Mouse (Mus musculus) Patski (cell line): ENCODE results near the gene Sox2. TPM values are rescaled to one million over a fixed set of nuclear protein-coding genes. Genes with fewer than 3 reads are reported as not detected.

Source experiments
- ATAC-seq: fragments of 100-300 bp; one replicate; pipeline ENCODE4 v1.8.0; 2021
- CTCF ChIA-PET: fragments of 350-600 bp; sonication (Branson Sonifier 250); formaldehyde crosslinking; loops from one replicate; lab custom pipeline; 2022; ENCODE audit warnings: inconsistent platforms; lab: Charles Lee
- POLR2A ChIA-PET: fragments of 350-600 bp; sonication (Branson Sonifier 250); formaldehyde crosslinking; loops from one replicate; lab custom pipeline; 2022; ENCODE audit warnings: antibody characterized with exemption, inconsistent platforms; lab: Charles Lee
- DNase-seq: peaks from one replicate; pipeline ENCODE4 v3.0.0-alpha.2; 2011; ENCODE audit warnings: low read depth, low spot score
- H3K27me3 ChIP-seq: fragments of 371-371 bp; one replicate; pipeline ENCODE4 v1.5.1; 2021
- CTCF ChIP-seq: fragments of 100-300 bp; IDR thresholded peaks from one replicate; pipeline ENCODE4 v1.5.1; 2021
- in situ Hi-C: fragments of 300-500 bp; cut with MboI; formaldehyde crosslinking; loops from 3 replicates; pipeline ENCODE4 v1.11.1; 2018; ENCODE audit warnings: low pct_unique_long_range_greater_than_20kb, mixed read lengths
- polyA plus RNA-seq: library from polyadenylated mRNA; unstranded; gene quantifications from one replicate; pipeline ENCODE4 v1.2.3, GENCODE M21; 2021

Gene Sox2
- polyA plus RNA-seq, 1 experiment from 2014 or later: 0.17 TPM

DNA sequence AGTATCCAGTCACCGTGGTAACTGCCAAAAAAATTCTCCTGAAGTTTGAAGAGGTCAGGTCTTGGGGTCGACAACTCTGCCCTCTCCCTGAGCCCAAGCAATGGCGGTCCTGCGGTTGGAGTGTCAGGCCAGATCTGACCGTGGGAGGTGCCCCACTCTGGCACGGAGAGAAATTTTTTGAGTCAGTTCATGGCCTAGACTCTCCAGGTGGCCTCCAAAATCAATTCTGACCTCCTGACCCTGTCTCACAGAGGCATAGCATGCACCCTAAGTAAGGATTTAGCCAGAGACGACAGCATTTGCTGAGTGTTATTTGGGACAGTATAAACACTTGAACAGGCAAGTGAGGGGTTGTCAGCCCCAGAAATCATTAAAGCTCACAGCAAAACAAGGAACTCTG is 28.6 kb downstream of the Sox2 start:
- no peak for DNase-seq
- ChIA-PET CTCF (no interaction called here), POLR2A (no interaction called here)
- H3K27me3 ChIP-seq: peaks cover 31% of the 10 kb centered on the region
- ATAC-seq: no peak
- TF ChIP-seq CTCF: no peak
- in situ Hi-C loops: no loop called here

DNA sequence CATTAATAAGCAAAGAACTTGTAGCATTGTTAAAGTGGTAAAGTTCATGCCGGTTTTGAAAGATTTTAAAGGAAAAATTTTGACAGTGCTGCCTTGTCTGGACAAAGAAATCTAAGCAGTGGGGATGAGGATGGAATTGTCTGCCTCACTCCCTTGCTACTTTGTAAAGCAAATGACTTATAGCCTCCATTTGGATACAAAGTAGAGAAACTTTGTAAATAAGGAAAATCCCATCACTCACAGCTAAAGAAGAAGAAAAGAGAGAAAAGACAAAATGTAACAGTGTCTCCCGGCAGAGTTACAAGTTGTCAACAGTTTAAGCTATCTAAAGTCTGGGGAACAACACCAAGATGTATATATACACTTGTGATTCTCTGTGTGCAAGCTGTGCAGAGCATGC is 29.2 kb downstream of the Sox2 start:
- DNase-seq (no peak), ATAC-seq (no peak)
- in situ Hi-C loops: no loop called here
- ChIA-PET POLR2A (no interaction called here), CTCF (no interaction called here)
- TF ChIP-seq CTCF: no peak
- peaks cover 28% of the 10 kb centered on the region for H3K27me3 ChIP-seq

DNA sequence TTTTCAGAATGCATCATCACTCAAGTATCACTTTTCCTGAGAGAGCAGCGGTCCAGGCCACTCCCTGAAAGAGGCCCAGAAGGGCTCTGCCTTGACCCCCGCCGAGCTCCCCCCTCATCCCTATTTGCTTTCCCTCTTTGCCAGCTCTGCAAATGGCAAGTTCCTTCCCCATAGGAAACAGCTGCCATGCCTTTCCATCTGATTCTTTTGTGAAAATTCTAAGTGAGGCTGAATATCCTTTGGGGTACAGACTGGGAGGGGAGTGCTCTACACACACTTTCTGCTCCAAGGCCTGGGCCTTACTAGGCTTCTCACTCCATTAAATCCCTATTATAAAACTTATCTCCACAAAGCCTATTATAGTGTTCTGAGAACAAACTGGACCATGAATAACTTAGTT is 29.7 kb downstream of the Sox2 start:
- ATAC-seq: no peak
- ChIA-PET POLR2A (no interaction called here), CTCF (no interaction called here)
- peaks cover 28% of the 10 kb centered on the region for H3K27me3 ChIP-seq
- no peak for DNase-seq
- in situ Hi-C loops: no loop called here
- TF ChIP-seq CTCF: no peak

DNA sequence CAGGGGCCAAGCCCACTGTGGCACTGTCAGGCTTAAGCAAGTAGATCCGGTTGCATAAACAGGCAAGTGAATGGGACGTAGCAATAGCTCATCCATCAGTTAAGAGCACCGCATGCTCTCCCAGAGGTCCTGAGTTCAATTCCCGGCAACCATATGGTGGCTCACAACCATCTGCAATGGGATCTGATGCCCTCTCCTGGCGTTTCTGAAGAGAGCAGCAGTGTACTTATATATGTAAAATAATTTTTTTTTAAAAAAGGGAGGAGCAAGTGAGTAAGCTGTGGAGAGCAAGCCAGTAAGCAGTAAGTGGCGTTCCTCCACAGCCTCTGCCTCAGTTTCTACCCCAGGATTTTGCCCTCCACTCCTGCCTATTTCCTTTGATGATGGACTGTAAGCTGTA is 37.9 kb downstream of the Sox2 start:
- ChIA-PET CTCF (interaction anchor here (0.9 kb wide), 1 partner anchor 42 kb away, joined by 4 read pairs; no protein-coding TSS in a partner anchor), POLR2A (no interaction called here)
- no peak for TF ChIP-seq CTCF
- ATAC-seq: no peak
- H3K27me3 ChIP-seq: peaks cover under 1% of the 10 kb centered on the region
- DNase-seq: no peak
- in situ Hi-C loops: no loop called here

DNA sequence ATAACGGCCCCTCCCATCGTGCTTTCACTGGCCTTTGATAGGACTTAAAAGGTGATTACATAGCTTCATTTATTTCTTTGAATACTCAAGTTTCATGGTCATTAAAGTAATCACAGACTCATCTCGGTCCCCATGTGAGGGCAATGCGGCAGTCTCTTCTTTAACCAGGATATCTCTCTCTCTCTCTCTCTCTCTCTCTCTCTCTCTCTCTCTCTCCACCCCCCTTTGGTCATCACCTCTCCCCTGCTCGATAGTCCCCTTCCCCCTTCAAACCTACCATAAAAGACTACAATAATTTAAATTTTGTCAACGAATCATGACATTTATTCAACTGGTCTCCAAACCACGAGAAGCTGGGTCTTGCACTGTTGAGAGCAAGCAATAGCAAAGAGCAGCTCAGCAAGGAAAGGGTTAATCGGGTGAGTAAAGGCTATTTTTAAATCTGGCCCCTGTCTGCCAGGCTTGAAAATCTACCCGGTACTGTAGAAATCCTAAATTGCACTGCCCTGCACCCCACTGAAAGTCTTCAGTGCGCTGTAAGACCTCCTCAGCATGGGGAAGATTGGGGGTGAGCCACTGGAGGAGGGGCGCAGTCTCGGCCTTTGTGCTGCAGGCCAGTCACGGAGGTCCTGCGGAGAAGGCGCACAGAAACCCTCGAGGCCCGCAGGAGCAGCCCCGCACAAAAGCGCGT is 41.6 kb downstream of the Sox2 start:
- POLR2A ChIA-PET: no interaction called here
- in situ Hi-C loops: no loop called here
- no peaks in the 10 kb centered on the region for H3K27me3 ChIP-seq
- ATAC-seq (no peak), DNase-seq (no peak)
- CTCF ChIA-PET: no interaction called here
- TF ChIP-seq CTCF: no peak

DNA sequence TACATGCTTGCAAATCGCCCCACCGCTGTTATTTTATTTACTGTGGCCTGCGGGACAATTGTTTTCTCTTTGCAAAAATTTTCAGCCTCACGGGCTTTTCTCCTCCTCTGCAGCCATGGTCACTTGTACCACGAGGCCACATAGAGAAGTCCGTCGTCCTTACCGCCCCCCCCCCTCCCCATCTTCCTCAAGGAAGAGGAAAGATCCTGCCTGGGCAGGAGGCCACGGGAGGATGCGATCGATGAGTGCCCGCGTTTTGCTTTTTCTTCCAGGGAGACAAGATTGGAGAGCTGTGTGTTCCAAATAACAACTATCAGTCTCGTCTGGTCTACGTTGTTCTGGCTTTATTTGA is 42.2 kb downstream of the Sox2 start:
- DNase-seq (no peak), ATAC-seq (no peak)
- in situ Hi-C loops: no loop called here
- no peak for TF ChIP-seq CTCF
- H3K27me3 ChIP-seq: no peaks in the 10 kb centered on the region
- CTCF ChIA-PET: no interaction called here
- POLR2A ChIA-PET: no interaction called here
